26 mouse cellular contexts compared by ENCODE assay signal in the genomic region with DNA sequence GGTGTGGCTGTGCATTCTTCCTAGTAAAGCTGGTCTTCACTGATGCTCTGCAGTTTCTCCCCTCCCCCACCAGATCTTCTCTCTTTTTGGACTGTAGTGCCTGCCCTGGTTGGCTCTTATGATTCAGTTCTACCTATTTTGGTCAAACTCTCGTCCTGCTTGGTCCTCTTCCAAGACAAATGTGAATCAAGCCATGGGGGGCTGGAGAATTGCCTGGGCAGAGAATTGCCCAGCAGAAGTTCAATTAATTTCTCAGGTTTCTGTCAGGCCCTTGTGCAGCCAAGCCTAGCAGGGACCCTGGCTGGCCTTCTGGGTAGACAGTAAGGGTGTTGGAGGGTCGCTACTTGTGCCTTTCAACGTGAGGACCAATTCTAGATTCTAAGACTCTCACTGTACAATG. TPM values are rescaled to one million over a fixed set of nuclear protein-coding genes. Genes with fewer than 3 reads are reported as not detected.
DNase-seq lines count a peak whose midpoint lies in the region; ATAC-seq and TF ChIP-seq lines count a peak whose summit lies in the region.
"Had no signal": no experiment of that assay in that cellular context is flagged by ENCODE, and none has a peak within 500 bp of the region (broad histone marks: within the 10 kb centered on the region; RNA-seq: fewer than 3 reads in every experiment).

No protein-coding gene starts in this region.

- ATAC-seq in liver, postnatal 0 days = no peak
- ATAC-seq: forebrain, postnatal 0 days; intestine, postnatal 0 days had no signal

- no peaks in the 10 kb centered on the region for H3K4me1 ChIP-seq in liver, postnatal 0 days (ENCODE audit: insufficient read depth)
- H3K4me1 ChIP-seq: limb, embryonic 15.5 days; lung, embryonic 15.5 days had no signal

- DNase-seq in left cerebral cortex, postnatal 4 days = peak; percentile 73
- DNase-seq in left cerebral cortex, adult 2 months (ENCODE audit: extremely low spot score in 1 of 2, low spot score in 2 of 2) = no peak
- peak; percentile 84 for DNase-seq in cerebellum, adult 11-12 months
- peak; percentile 86 for DNase-seq in cerebellum, adult 9-11 months
- DNase-seq in natural killer cell, adult 2 months (ENCODE audit: low spot score in 2 of 2) = no peak
- no peak for DNase-seq in liver, postnatal 0 days
- DNase-seq in thymus, postnatal 10 days (ENCODE audit: low spot score in 2 of 2) = no peak
- DNase-seq: adrenal gland, postnatal 14 days; forebrain, postnatal 0 days; gastrocnemius, postnatal 25 days; kidney, adult 9 months; kidney, postnatal 10 days; right cerebral cortex, postnatal 14 days had no signal

- H3K27me3 ChIP-seq in liver, postnatal 0 days (ENCODE audit: insufficient read depth, low read length) = no peaks in the 10 kb centered on the region
- H3K27me3 ChIP-seq: lung, embryonic 15.5 days had no signal

- no peak overlapping the region for H3K4me2 ChIP-seq in liver, postnatal 0 days (ENCODE audit: low read depth, low read length)
- H3K4me2 ChIP-seq: forebrain, embryonic 12.5 days; heart, embryonic 15.5 days; hindbrain, embryonic 12.5 days; limb, embryonic 15.5 days; lung, embryonic 15.5 days; midbrain, embryonic 12.5 days had no signal

- no peak for TF ChIP-seq EP300 in liver, postnatal 0 days (IDR thresholded peaks at IDR 0.05; ENCODE audit: low read depth)

- no peak overlapping the region for H3K27ac ChIP-seq in left cerebral cortex, adult 2 months
- H3K27ac ChIP-seq in liver, postnatal 0 days (ENCODE audit: low read depth) = no peak overlapping the region
- H3K27ac ChIP-seq: forebrain, embryonic 12.5 days; heart, embryonic 10.5 days; heart, embryonic 15.5 days; hindbrain, embryonic 12.5 days; limb, embryonic 10.5 days; limb, embryonic 15.5 days; liver, embryonic 14.5 days; lung, embryonic 15.5 days; midbrain, embryonic 12.5 days had no signal

- no peaks in the 10 kb centered on the region for H3K9me3 ChIP-seq in liver, postnatal 0 days (ENCODE audit: low read length)
- H3K9me3 ChIP-seq: heart, embryonic 15.5 days; hindbrain, embryonic 12.5 days; limb, embryonic 10.5 days; lung, embryonic 15.5 days had no signal

- intact Hi-C loops in left cerebral cortex, postnatal 4 days (cut with DNase I) = no loop called here
- intact Hi-C loops in left cerebral cortex, adult 2 months (cut with DNase I) = no loop called here

- no peaks in the 10 kb centered on the region for H3K36me3 ChIP-seq in liver, postnatal 0 days (replicated peaks; ENCODE audit: insufficient read depth, low read length)
- H3K36me3 ChIP-seq: forebrain, embryonic 12.5 days; heart, embryonic 10.5 days; heart, embryonic 15.5 days; hindbrain, embryonic 12.5 days; limb, embryonic 10.5 days; limb, embryonic 15.5 days; lung, embryonic 15.5 days; midbrain, embryonic 12.5 days had no signal

- no peak for TF ChIP-seq CTCF in left cerebral cortex, adult 2 months (IDR thresholded peaks at IDR 0.05)
- no peak for TF ChIP-seq CTCF in liver, postnatal 0 days (IDR thresholded peaks at IDR 0.05; ENCODE audit: low read depth)

- 52% methylated on average over 3 of the region's 3 CpGs for WGBS in liver, postnatal 0 days (ENCODE audit: insufficient replicate concordance)

- no peak overlapping the region for H3K9ac ChIP-seq in liver, postnatal 0 days (replicated peaks)
- H3K9ac ChIP-seq: forebrain, embryonic 12.5 days; forebrain, postnatal 0 days; heart, embryonic 15.5 days; hindbrain, embryonic 12.5 days; limb, embryonic 15.5 days; liver, embryonic 14.5 days; lung, embryonic 15.5 days; midbrain, embryonic 12.5 days had no signal

- H3K4me3 ChIP-seq in left cerebral cortex, adult 2 months = no peak overlapping the region
- H3K4me3 ChIP-seq in liver, postnatal 0 days (ENCODE audit: low read depth, low read length) = no peak overlapping the region
- H3K4me3 ChIP-seq: erythroblast, embryonic 14.5 days; forebrain, embryonic 12.5 days; heart, embryonic 10.5 days; heart, embryonic 15.5 days; hindbrain, embryonic 12.5 days; limb, embryonic 10.5 days; limb, embryonic 15.5 days; lung, embryonic 15.5 days; midbrain, embryonic 12.5 days had no signal

RNA-seq across cellular contexts. Expression of a gene that starts 17.9 kb away (rescaled TPM):
- total RNA-seq in left cerebral cortex, postnatal 4 days (2021) = 100 to 1,000 TPM; 115 to 124 TPM
- total RNA-seq in left cerebral cortex, adult 2 months (2021) = 100 to 1,000 TPM; 194 to 195 TPM
- 0.04 and 0.08 TPM in 2 replicates for polyA plus RNA-seq in liver, postnatal 0 days (2015; fragmentation: Nextera tagmentation; extraction: Ambion mirVana)
- total RNA-seq: megakaryocyte, adult 5-6 weeks; MEL had no signal
- polyA plus RNA-seq: erythroblast, embryonic 14.5 days had no signal

Comparison
In these comparisons a context has a peak if more than half of its experiments do, and no peak if none do; other contexts are left out.
1. DNase-seq: peak in left cerebral cortex, postnatal 4 days (single experiment), cerebellum, adult 11-12 months (single experiment) and cerebellum, adult 9-11 months (single experiment); none in left cerebral cortex, adult 2 months (0 of 2), natural killer cell, adult 2 months (0 of 2), liver, postnatal 0 days (single experiment) and thymus, postnatal 10 days (0 of 2).